Mouse (Mus musculus): ENCODE measurements at regions not wholly inside any gene's neighbourhood (a gene's known extent, or its start where the extent isn't known, plus 50 kb on each side); places are given as distances from the start of the nearest gene placed in this dataset.

- H3K27ac ChIP-seq (ENCODE audit: control insufficient read depth, insufficient read depth, low read length) = no peak overlapping the region
- DNase-seq = no peak
- H3K4me1 ChIP-seq (replicated peaks; ENCODE audit: control insufficient read depth, insufficient read depth, low read length) = no peaks in the 10 kb centered on the region
- H3K27me3 ChIP-seq (ENCODE audit: control insufficient read depth, insufficient read depth, low read length) = no peaks in the 10 kb centered on the region
- WGBS = 94% methylated on average over 4 of the region's 4 CpGs
- TF ChIP-seq POLR2A (IDR thresholded peaks at IDR 0.05; ENCODE audit: control insufficient read depth, extremely low read depth, insufficient read depth, low read length, poor library complexity) (no peak), CTCF (IDR thresholded peaks at IDR 0.05; ENCODE audit: borderline replicate concordance, control insufficient read depth, extremely low read depth, insufficient read depth, low read length, poor library complexity) (no peak)
- no peak overlapping the region for H3K4me3 ChIP-seq (ENCODE audit: control insufficient read depth, insufficient read depth, low read length)
- H3K36me3 ChIP-seq (ENCODE audit: control insufficient read depth, insufficient read depth, low read length) = no peaks in the 10 kb centered on the region
These were observed 160.7 kb upstream of the Fst start for GRCm38 (mm10) chr13:114619416-114619815.

GRCm38 (mm10) chr13:114636731-114637130 is 178.0 kb upstream of the Fst start:
- no peak overlapping the region for H3K27ac ChIP-seq (ENCODE audit: control insufficient read depth, insufficient read depth, low read length)
- H3K4me3 ChIP-seq (ENCODE audit: control insufficient read depth, insufficient read depth, low read length) = no peak overlapping the region
- H3K4me1 ChIP-seq (replicated peaks; ENCODE audit: control insufficient read depth, insufficient read depth, low read length) = no peaks in the 10 kb centered on the region
- no peak for TF ChIP-seq POLR2A (IDR thresholded peaks at IDR 0.05; ENCODE audit: control insufficient read depth, extremely low read depth, insufficient read depth, low read length, poor library complexity)
- no peak for TF ChIP-seq CTCF (IDR thresholded peaks at IDR 0.05; ENCODE audit: borderline replicate concordance, control insufficient read depth, extremely low read depth, insufficient read depth, low read length, poor library complexity)
- H3K27me3 ChIP-seq (ENCODE audit: control insufficient read depth, insufficient read depth, low read length) = no peaks in the 10 kb centered on the region
- no peak for DNase-seq
- WGBS = 95% methylated on average over 4 of the region's 4 CpGs
- no peaks in the 10 kb centered on the region for H3K36me3 ChIP-seq (ENCODE audit: control insufficient read depth, insufficient read depth, low read length)

DNA sequence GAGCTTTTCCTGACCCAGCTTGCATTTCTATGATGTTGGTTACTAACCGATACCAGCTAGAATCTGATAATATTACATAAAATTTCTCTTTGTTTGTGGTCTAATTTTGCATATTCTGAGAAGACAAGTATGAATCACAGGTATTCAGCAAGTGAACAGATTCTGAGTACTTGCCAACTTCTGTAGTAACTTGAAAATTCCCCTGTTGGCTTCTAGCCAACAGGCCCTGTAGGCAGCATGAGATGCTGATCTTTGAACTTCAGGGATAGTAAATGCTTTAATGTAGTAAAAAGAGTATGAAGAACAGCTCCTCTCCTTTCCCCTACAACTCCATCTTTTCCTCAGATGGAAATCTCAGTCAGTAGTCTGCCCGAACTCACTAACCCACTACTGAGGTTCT is 178.5 kb upstream of the Mocs2 start:
- H3K4me3 ChIP-seq (ENCODE audit: control insufficient read depth, insufficient read depth, low read length) = no peak overlapping the region
- TF ChIP-seq CTCF (IDR thresholded peaks at IDR 0.05; ENCODE audit: borderline replicate concordance, control insufficient read depth, extremely low read depth, insufficient read depth, low read length, poor library complexity) = no peak
- TF ChIP-seq POLR2A (IDR thresholded peaks at IDR 0.05; ENCODE audit: control insufficient read depth, extremely low read depth, insufficient read depth, low read length, poor library complexity) = no peak
- H3K36me3 ChIP-seq (ENCODE audit: control insufficient read depth, insufficient read depth, low read length) = no peaks in the 10 kb centered on the region
- no peaks in the 10 kb centered on the region for H3K27me3 ChIP-seq (ENCODE audit: control insufficient read depth, insufficient read depth, low read length)
- no peak for DNase-seq
- H3K4me1 ChIP-seq (replicated peaks; ENCODE audit: control insufficient read depth, insufficient read depth, low read length) = no peaks in the 10 kb centered on the region
- WGBS = 94% methylated on average over 2 of the region's 2 CpGs
- H3K27ac ChIP-seq (ENCODE audit: control insufficient read depth, insufficient read depth, low read length) = no peak overlapping the region

DNA sequence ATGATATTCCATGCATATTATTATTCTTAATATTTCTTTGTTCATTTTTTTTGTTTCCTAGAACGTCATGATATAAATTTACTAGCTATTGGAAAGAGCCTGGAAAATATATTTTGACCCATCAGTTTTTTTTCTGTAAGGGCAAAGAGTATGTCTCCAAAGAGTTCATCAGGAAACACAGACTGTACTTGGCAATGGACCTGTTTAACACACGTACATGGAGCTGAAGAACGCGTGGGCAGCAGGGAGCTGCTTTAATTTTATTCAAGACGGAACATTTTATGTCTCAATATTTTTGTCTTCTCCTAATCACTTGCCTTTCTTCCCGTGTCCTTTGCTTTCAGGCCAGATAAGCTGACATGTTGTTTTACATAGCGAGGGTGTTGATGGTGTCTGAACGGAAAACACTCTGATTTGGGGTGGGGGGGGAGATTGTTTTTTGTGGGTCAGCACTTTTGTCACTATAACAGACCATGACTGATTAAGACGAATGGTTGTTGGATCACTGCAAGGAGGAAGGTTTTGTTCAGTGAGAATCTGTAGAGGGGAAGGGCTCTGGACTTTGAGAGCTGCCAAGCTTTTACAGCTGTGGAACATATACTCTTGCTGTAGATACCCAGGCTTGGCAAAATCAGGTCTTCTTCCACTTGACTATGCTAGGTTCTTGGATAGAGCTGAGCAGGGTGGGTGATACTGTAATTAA is 176.2 kb upstream of the Mocs2 start:
- no peaks in the 10 kb centered on the region for H3K4me1 ChIP-seq (replicated peaks; ENCODE audit: control insufficient read depth, insufficient read depth, low read length)
- WGBS = 94% methylated on average over 9 of the region's 9 CpGs

GRCm38 (mm10) chr13:114642901-114643491 is 175.0 kb upstream of the Mocs2 start:
- no peaks in the 10 kb centered on the region for H3K27me3 ChIP-seq (ENCODE audit: control insufficient read depth, insufficient read depth, low read length)
- DNase-seq = no peak
- H3K4me3 ChIP-seq (ENCODE audit: control insufficient read depth, insufficient read depth, low read length) = no peak overlapping the region
- TF ChIP-seq CTCF (IDR thresholded peaks at IDR 0.05; ENCODE audit: borderline replicate concordance, control insufficient read depth, extremely low read depth, insufficient read depth, low read length, poor library complexity) = no peak
- no peak for TF ChIP-seq POLR2A (IDR thresholded peaks at IDR 0.05; ENCODE audit: control insufficient read depth, extremely low read depth, insufficient read depth, low read length, poor library complexity)
- H3K36me3 ChIP-seq (ENCODE audit: control insufficient read depth, insufficient read depth, low read length) = no peaks in the 10 kb centered on the region
- 86% methylated on average over 3 of the region's 3 CpGs for WGBS
- no peaks in the 10 kb centered on the region for H3K4me1 ChIP-seq (replicated peaks; ENCODE audit: control insufficient read depth, insufficient read depth, low read length)
- no peak overlapping the region for H3K27ac ChIP-seq (ENCODE audit: control insufficient read depth, insufficient read depth, low read length)

More for the DNA sequence above, 176.2 kb upstream of the Mocs2 start:
- Histone ChIP-seq H3K36me3 (ENCODE audit: control insufficient read depth, insufficient read depth, low read length) (no peaks in the 10 kb centered on the region), H3K27ac (ENCODE audit: control insufficient read depth, insufficient read depth, low read length) (no peak overlapping the region), H3K27me3 (ENCODE audit: control insufficient read depth, insufficient read depth, low read length) (no peaks in the 10 kb centered on the region), H3K4me3 (ENCODE audit: control insufficient read depth, insufficient read depth, low read length) (no peak overlapping the region)
- no peak for DNase-seq
- TF ChIP-seq POLR2A (IDR thresholded peaks at IDR 0.05; ENCODE audit: control insufficient read depth, extremely low read depth, insufficient read depth, low read length, poor library complexity) (no peak), CTCF (IDR thresholded peaks at IDR 0.05; ENCODE audit: borderline replicate concordance, control insufficient read depth, extremely low read depth, insufficient read depth, low read length, poor library complexity) (no peak)

GRCm38 (mm10) chr13:114643521-114643920 is 174.5 kb upstream of the Mocs2 start:
- H3K4me1 ChIP-seq (replicated peaks; ENCODE audit: control insufficient read depth, insufficient read depth, low read length) = no peaks in the 10 kb centered on the region
- no peaks in the 10 kb centered on the region for H3K27me3 ChIP-seq (ENCODE audit: control insufficient read depth, insufficient read depth, low read length)
- H3K36me3 ChIP-seq (ENCODE audit: control insufficient read depth, insufficient read depth, low read length) = no peaks in the 10 kb centered on the region
- 91% methylated on average over 11 of the region's 11 CpGs for WGBS
- no peak overlapping the region for H3K27ac ChIP-seq (ENCODE audit: control insufficient read depth, insufficient read depth, low read length)
- DNase-seq = no peak
- no peak for TF ChIP-seq CTCF (IDR thresholded peaks at IDR 0.05; ENCODE audit: borderline replicate concordance, control insufficient read depth, extremely low read depth, insufficient read depth, low read length, poor library complexity)
- TF ChIP-seq POLR2A (IDR thresholded peaks at IDR 0.05; ENCODE audit: control insufficient read depth, extremely low read depth, insufficient read depth, low read length, poor library complexity) = no peak
- H3K4me3 ChIP-seq (ENCODE audit: control insufficient read depth, insufficient read depth, low read length) = no peak overlapping the region

Measured in thymus, adult 2 months (tissue).